Mouse (Mus musculus): ENCODE results near the gene Slx4. TPM values are rescaled to one million over a fixed set of nuclear protein-coding genes. Genes with fewer than 3 reads are reported as not detected.

Slx4 gene
- total and polyA plus RNA-seq, 3 experiments = 24.3 to 35.2 TPM; not detected in 1

GRCm38 (mm10) chr16:3933536-3933935 is 70.0 kb downstream of the Slx4 start:
- Histone ChIP-seq H3K79me2 (ENCODE audit: control insufficient read depth, insufficient read depth, low read length, poor library complexity) (no peaks in the 10 kb centered on the region), H3K9ac (ENCODE audit: control insufficient read depth, low read depth, low read length, poor library complexity, severe bottlenecking) (no peak overlapping the region), H3K27ac (ENCODE audit: control insufficient read depth, low read depth, low read length) (no peak overlapping the region), H3K4me1 (ENCODE audit: control insufficient read depth in 1 of 2, insufficient read depth in 2 of 2, low read length in 2 of 2) (no peaks in the 10 kb centered on the region), H3K9me3 (replicated peaks; ENCODE audit: insufficient read depth, low read length) (no peaks in the 10 kb centered on the region), H3K36me3 (ENCODE audit: control insufficient read depth in 1 of 2, insufficient read depth in 2 of 2, low read length in 2 of 2) (peaks cover 0 to 4% of the 10 kb centered on the region in 2 experiments; a peak in 2 of 4 replicates), H3K4me3 (ENCODE audit: control insufficient read depth in 1 of 2, insufficient read depth in 1 of 2, low read depth in 2 of 2, low read length in 2 of 2) (no peak overlapping the region), H3K27me3 (ENCODE audit: control insufficient read depth in 1 of 2, insufficient read depth in 2 of 2, low read length in 2 of 2) (no peaks in the 10 kb centered on the region)
- no peak for TF ChIP-seq SMC3 (IDR thresholded peaks at IDR 0.05; ENCODE audit: low read depth, low read length)
- no peak for TF ChIP-seq TCF12 (IDR thresholded peaks at IDR 0.05; ENCODE audit: low read depth, low read length)
- no peak for TF ChIP-seq MYC (IDR thresholded peaks at IDR 0.05; ENCODE audit: low read depth, low read length)
- TF ChIP-seq MAFK (IDR thresholded peaks at IDR 0.05; ENCODE audit: borderline replicate concordance, low read depth, low read length) = no peak
- TF ChIP-seq EP300 (IDR thresholded peaks at IDR 0.05; ENCODE audit: low read depth in 1 of 2, low read length in 2 of 2) = no peak
- no peak for TF ChIP-seq ZNF384 (IDR thresholded peaks at IDR 0.05; ENCODE audit: low read depth, low read length)
- TF ChIP-seq GABPA (IDR thresholded peaks at IDR 0.05; ENCODE audit: low read depth, low read length) = no peak
- TF ChIP-seq USF1 (IDR thresholded peaks at IDR 0.05; ENCODE audit: low read depth, low read length) = no peak
- no peak for TF ChIP-seq SIN3A (IDR thresholded peaks at IDR 0.05; ENCODE audit: low read length)
- TF ChIP-seq MAX (IDR thresholded peaks at IDR 0.05; ENCODE audit: low read length) = no peak
- no peak for TF ChIP-seq USF2 (IDR thresholded peaks at IDR 0.05; ENCODE audit: borderline replicate concordance in 1 of 2, insufficient read depth in 1 of 2, low read depth in 1 of 2, low read length in 2 of 2)
- no peak for TF ChIP-seq TBP (IDR thresholded peaks at IDR 0.05; ENCODE audit: low read depth, low read length)
- TF ChIP-seq KAT2A (conservative IDR thresholded peaks at IDR 0.05; ENCODE audit: low read depth, low read length) = no peak
- TF ChIP-seq POLR2AphosphoS5 (IDR thresholded peaks at IDR 0.05; ENCODE audit: borderline replicate concordance, low read depth, low read length) = no peak
- DNase-seq (ENCODE audit: low read depth, low spot score) = no peak

GRCm38 (mm10) chr16:3929151-3929550 is 74.4 kb downstream of the Slx4 start:
- peak; percentile 14 for DNase-seq (ENCODE audit: low read depth, low spot score)
- peaks cover 0 to 2% of the 10 kb centered on the region in 2 experiments; a peak in 1 of 4 replicates for H3K4me1 ChIP-seq (ENCODE audit: control insufficient read depth in 1 of 2, insufficient read depth in 2 of 2, low read length in 2 of 2)
- no peak overlapping the region for H3K9ac ChIP-seq (ENCODE audit: control insufficient read depth, low read depth, low read length, poor library complexity, severe bottlenecking)
- H3K9me3 ChIP-seq (replicated peaks; ENCODE audit: insufficient read depth, low read length) = no peaks in the 10 kb centered on the region
- no peak overlapping the region for H3K27ac ChIP-seq (ENCODE audit: control insufficient read depth, low read depth, low read length)
- peaks cover 0 to 16% of the 10 kb centered on the region in 2 experiments; a peak in 2 of 4 replicates for H3K36me3 ChIP-seq (ENCODE audit: control insufficient read depth in 1 of 2, insufficient read depth in 2 of 2, low read length in 2 of 2)
- no peaks in the 10 kb centered on the region for H3K27me3 ChIP-seq (ENCODE audit: control insufficient read depth in 1 of 2, insufficient read depth in 2 of 2, low read length in 2 of 2)
- H3K79me2 ChIP-seq (ENCODE audit: control insufficient read depth, insufficient read depth, low read length, poor library complexity) = no peaks in the 10 kb centered on the region
- no peak for TF ChIP-seq CTCF (IDR thresholded peaks at IDR 0.05 in 2 of 3, conservative IDR thresholded peaks at IDR 0.05 in 1 of 3; ENCODE audit: control insufficient read depth in 1 of 3, insufficient read depth in 1 of 3, low read depth in 2 of 3, low read length in 3 of 3, poor library complexity in 1 of 3, severe bottlenecking in 1 of 3)
- no peak for TF ChIP-seq MYC (IDR thresholded peaks at IDR 0.05; ENCODE audit: low read depth, low read length)
- TF ChIP-seq RCOR1 (IDR thresholded peaks at IDR 0.05; ENCODE audit: low read depth, low read length) = no peak
- TF ChIP-seq SIN3A (IDR thresholded peaks at IDR 0.05; ENCODE audit: low read length) = no peak
- TF ChIP-seq MAZ (IDR thresholded peaks at IDR 0.05; ENCODE audit: low read depth, low read length) = no peak
- no peak for TF ChIP-seq SMC3 (IDR thresholded peaks at IDR 0.05; ENCODE audit: low read depth, low read length)
- no peak for TF ChIP-seq MYB (IDR thresholded peaks at IDR 0.05; ENCODE audit: low read depth, low read length)
- TF ChIP-seq USF2 (IDR thresholded peaks at IDR 0.05; ENCODE audit: borderline replicate concordance in 1 of 2, insufficient read depth in 1 of 2, low read depth in 1 of 2, low read length in 2 of 2) = no peak
- TF ChIP-seq ETS1 (IDR thresholded peaks at IDR 0.05; ENCODE audit: low read depth, low read length) = no peak
- TF ChIP-seq POLR2A (IDR thresholded peaks at IDR 0.05; ENCODE audit: control insufficient read depth in 1 of 2, insufficient read depth in 1 of 2, low read depth in 1 of 2, low read length in 2 of 2, poor library complexity in 1 of 2) = no peak
- no peak for TF ChIP-seq ZNF384 (IDR thresholded peaks at IDR 0.05; ENCODE audit: low read depth, low read length)
- no peak for TF ChIP-seq CHD2 (IDR thresholded peaks at IDR 0.05; ENCODE audit: low read length)
- TF ChIP-seq MXI1 (IDR thresholded peaks at IDR 0.05; ENCODE audit: low read depth, low read length) = no peak
- no peak for TF ChIP-seq ZC3H11A (IDR thresholded peaks at IDR 0.05; ENCODE audit: low read depth, low read length)
- TF ChIP-seq E2F4 (IDR thresholded peaks at IDR 0.05; ENCODE audit: borderline replicate concordance, low read depth, low read length) = no peak
- no peak overlapping the region for H3K4me3 ChIP-seq (ENCODE audit: control insufficient read depth in 1 of 2, insufficient read depth in 1 of 2, low read depth in 2 of 2, low read length in 2 of 2)

Data from MEL (cell line).